Mouse (Mus musculus) layer of hippocampus, postnatal 14 days (tissue): Measurements from ENCODE around the gene Jmjd6. TPM values are rescaled to one million over a fixed set of nuclear protein-coding genes. Genes with fewer than 3 reads are reported as not detected.

ENCODE experiments used
- DNase-seq, 2 experiments: peaks; one replicate each; pipeline ENCODE4 v3.0.0; 2021 to 2022; ENCODE audit warnings: low spot score in 2 of 2, mixed read lengths in 1 of 2
- long read RNA-seq, 2 experiments: library from polyadenylated mRNA; stranded (forward); transcript quantifications; one replicate each; pipeline ENCODE4 v2.0.0; 2021
- total RNA-seq, 2 experiments: library from RNA; stranded (reverse); gene quantifications; 2 replicates each; pipeline ENCODE4 v1.2.3; 2021

Jmjd6 gene
- total RNA-seq = 10 to 100 TPM; 28.8 to 29.3 TPM
- long read RNA-seq, experiment 1, transcript Jmjd6-201 (6 exons, 1,668 nt) = major isoform, 10 of 23 reads
- long read RNA-seq, experiment 1, partial matches to known transcripts = 2 of 23 reads
- long read RNA-seq, experiment 1, other reads (novel, unspliced or antisense) = 11 of 23 reads
- long read RNA-seq, experiment 2, full-length matches to known transcripts = 20 of 43 reads
- long read RNA-seq, experiment 2, partial matches to known transcripts = 7 of 43 reads
- long read RNA-seq, experiment 2, other reads (novel, unspliced or antisense) = 16 of 43 reads

DNA sequence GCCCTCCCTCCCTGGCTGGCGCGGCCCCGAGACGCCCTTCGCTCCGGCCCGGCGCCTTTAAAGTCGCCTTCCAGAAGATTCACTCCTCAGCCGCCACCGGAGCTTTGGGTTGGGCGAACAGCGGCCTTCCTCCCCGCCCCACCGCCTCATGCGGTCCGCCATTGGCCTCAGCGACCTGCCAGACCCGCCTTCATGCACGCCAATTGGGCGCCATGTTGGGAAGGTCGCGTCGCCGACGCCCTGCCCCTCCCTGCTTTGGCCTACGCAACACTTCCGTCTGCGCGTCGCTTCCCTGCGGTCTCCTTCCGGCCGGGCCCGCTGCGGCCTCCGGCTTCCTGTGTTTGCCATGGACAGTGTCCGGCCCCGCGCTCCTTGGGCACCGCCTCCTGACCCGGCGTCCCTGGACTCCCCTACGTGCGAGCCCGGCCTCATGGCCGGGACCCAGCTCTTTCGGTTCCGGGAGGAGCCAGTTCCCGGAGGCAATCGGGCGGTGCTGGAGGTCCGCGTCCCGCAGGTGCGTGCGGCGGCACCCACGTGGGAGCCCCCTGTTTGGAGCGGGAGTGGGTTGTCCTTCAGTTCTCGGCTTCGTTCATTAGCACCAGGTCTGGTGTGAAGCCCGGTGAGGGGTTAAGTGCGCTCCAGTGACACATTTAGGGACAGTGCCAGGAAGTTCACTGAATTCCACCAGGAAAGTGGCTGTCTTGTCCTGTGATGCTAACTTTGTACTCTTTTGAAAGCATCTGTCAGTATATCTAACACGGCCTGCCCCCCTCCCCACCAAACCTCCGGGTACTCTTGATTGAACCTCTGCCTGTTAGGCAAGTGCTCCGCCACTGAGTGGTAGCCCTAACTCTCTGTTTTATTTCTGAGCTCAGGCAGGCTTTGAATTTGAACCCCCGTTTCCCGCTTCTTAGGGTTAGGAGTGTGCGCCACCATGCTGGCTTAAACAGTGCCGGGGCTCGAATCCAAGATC is at the start of gene Jmjd6, which contains the start of gene Mettl23:
Gene Jmjd6 (minus strand): TSS at position 189 of the 973 bp plus-strand sequence.
Gene Mettl23 (plus strand): TSS at position 18 of the 973 bp plus-strand sequence.
- DNase-seq = peak; percentile 96 to 98

DNA sequence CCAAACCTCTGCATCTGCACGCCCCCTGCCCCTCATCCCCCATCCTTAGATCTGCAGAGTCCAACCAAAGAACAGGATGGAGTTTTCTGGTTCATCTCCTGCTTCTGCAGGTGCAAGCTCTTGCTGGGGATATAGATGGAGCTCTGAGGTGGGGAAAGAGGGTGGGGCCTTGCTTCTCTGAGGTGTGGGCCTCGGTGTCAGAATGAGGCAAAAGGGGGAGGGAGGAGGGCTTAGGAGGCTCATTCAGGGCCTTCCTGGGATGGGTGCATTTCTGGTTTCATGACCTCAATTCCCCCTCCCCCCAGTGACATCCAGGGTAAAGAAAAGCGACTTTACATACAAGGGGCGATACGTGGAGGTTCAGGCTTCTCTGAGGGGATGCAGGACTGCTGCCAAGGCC is 43.9 kb upstream of the Jmjd6 start:
- no peak for DNase-seq

DNA sequence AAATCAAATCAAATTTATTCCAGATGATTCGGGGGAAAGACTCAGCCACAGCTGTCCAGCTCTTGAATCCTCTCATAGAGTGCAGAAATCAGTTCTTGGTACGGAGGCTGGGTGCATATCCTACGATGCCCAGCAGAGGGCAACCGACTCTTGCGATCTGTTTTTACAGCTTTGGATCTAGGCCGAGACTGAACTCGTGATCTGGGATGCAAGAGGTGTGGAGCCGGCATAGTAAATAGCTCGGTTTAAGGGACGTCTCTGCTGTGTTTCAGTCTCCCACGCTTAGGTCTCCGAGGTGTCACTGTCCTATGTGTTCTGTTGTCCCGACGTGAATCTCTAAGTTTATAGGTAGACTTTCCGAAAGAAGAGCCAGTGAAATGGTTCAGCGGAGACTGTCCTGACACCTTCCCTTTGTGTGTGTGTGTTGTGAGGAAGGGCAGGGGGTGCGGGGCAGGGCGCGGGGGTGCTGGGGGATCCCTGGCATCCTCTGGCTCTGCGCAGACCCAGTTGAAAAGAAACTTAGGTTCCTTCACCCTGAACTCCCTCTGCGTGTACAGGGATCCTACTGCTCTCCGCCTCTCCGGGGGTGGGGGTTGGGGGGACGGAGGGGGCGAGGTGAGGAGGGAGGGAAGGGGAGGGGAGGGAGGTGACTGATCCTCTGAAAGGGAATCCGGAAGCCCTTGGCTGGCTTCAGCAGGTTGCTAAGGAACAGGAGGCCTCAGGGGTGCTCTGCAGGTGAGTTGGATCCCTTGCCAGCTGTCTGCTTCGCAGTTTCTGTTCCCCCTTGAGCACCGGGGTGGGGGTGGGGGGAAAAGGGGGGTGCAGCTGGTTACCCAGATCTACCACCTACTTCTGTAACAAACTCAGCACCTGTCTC is 42.3 kb upstream of the Jmjd6 start:
- peak; percentile 84 to 86 for DNase-seq

DNA sequence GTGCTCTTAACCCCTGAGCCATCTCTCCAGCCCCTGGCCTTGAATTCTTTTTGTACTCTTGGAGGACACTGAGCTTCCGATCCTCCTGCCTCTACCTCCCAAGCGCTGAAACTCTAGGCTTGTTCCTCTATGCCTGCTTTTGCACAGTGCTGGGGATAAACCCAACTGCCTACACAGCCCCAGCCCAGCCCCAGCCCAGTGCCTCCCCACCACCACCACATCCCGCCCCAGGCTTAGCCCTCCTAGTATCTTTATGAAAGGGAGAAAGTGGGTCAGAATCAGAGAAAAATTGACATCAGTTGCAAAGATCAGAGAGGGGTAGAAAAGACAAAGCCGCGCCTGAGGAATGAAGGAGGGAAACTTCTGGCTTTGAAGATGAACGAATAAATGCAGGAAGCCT is 40.8 kb upstream of the Jmjd6 start:
- no peak for DNase-seq

DNA sequence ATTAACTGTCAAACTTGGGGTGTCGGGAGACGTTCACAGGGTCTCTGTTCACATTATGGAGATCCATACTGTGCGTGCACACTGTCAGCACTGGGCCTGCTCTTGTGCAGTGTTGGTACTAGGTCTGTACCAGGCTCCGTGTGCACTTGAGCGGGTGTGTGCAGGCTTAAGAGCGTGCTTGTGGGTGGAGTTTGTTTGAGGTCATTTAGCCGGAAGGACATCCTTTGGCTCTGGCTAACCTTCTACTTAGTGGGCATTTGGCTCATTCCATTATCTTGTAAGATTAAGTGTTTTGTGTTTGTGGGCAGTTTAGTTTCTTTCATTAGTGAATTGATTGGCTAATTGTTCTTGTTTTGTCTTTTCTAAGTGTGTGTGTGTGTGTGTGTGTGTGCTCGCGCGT is 39.2 kb upstream of the Jmjd6 start:
- DNase-seq = no peak

DNA sequence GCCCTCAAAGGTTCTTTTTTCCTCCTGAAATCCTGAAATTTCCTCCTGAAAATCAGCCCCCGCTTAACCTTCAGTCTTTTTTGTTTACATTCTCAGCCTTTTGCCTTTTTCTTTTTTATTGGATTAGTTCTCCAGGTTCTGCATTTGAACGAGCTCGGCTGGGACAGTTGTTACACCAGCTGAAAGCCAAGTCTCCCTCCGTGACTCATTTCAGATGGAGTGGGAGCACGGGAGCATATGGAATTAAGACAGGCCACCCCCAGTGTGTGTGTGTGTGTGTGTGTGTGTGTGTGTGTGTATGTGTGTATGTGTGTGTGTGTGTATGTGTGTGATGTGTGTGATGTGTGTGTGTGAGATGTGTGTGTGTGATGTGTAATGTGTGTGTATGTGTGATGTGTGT is 38.2 kb upstream of the Jmjd6 start:
- no peak for DNase-seq

GRCm38 (mm10) chr11:116880839-116881238 is 37.6 kb upstream of the Jmjd6 start:
- DNase-seq = peak in 1 of 2 experiments; percentile 12

GRCm38 (mm10) chr11:116878454-116878853 is 35.2 kb upstream of the Jmjd6 start:
- no peak for DNase-seq

- DNase-seq = peak; percentile 39 to 64
Measured at GRCm38 (mm10) chr11:116873987-116874386, 30.7 kb upstream of the Jmjd6 start.

GRCm38 (mm10) chr11:116871538-116871937 is 28.3 kb upstream of the Jmjd6 start:
- DNase-seq = no peak

DNA sequence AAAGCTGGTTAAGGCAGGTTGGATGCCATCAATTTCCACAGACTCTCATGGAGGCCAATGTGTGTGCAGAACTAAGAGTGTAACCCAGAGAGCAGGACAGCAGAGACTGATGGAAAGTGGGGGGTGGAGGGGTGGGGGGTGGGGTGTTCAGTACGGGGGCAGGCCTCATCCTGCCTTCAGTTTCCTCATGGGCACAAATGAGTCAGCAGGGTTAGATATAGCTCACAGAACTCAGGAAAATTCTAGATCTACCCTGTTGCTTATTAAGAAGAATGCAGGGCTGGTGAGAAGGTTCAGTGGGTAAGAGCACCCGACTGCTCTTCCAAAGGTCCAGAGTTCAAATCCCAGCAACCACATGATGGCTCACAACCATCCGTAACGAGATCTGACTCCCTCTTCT is 26.4 kb upstream of the Jmjd6 start:
- no peak for DNase-seq

DNA sequence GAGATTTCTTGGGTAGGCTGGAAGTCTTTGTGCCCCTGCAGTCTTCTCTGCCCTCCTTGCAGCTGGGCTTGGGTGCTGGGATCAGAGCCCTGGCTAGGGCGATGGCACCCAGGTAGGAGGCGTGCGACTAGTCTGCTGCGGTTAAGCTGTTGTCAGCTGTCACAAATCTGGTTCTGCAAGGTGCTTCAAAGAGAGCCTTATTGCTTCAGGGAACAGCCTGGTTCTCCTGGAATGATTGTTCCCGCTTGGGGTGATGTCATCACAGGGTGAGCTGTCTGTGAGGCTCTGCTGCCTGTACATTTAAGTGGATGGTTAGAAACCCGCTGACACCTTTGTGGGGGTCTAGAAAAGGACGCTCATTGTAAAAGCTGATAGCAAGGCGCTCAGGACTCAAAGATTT is 26.0 kb upstream of the Jmjd6 start:
- DNase-seq = no peak

- DNase-seq = no peak
Measured at GRCm38 (mm10) chr11:116868129-116868528, 24.9 kb upstream of the Jmjd6 start.

DNA sequence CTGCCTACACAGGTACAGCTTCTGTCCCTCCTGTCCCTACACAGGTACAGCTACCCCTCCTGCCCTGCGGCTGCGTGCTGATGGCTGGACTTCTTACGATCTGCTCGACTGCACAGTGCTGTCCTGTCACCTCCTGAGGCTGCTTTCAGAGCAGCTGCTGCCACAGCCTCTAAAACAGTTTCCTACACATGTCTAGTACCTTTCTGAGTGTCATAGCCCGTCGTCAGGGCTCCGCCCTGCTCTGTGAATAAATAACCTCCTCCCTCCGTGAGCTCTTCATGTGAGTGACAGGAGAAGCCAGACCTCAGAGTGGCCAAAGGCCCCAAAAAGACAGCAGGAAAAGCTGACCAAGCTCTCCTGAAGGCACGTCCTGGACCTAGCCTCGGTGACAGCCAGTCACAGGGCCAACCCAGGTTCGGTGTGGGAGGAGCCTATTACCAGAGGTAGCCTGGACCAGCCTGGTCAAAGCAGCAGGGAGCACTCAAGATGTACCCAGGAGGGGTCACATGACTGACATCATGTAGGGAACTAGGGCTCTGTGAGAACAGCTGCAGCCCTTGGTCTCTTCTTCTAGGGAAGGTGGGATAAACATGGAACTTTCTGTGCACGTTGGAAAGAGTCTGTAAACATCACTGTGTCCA is 22.8 kb upstream of the Jmjd6 start:
- no peak for DNase-seq

- no peak for DNase-seq
Measured at GRCm38 (mm10) chr11:116864444-116864843, 21.2 kb upstream of the Jmjd6 start.

DNA sequence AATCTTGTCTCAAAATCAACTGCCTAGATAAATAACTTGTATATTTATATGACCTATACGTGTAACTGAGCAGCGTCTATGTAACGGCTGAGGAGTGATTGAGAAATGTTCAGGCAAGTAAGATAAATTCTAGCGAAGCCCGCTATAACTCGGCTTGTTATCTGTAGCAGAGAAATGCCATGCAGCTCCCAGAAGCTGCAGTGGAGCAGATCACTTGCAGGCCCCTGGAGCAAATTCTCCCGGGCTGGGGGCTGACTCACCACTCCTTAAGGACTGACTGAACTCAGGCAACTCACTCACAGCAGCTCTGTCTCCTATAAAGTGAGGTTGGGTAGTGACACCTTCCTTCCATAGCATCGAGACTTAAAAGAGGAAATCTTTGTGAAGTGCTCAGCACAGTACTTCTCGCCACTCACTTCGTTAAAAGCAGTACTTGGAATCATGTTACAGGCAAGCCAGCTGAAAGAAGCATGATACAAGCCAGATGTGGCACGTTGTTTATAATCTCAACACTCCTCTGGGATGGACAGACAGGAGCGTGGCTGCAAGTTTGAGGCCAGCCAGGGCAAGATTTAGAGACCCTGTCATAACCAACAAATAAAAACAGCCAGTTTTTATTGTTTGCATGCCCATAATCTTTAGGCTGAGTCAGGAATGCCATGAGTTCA is 14.1 kb upstream of the Jmjd6 start:
- DNase-seq = no peak

- no peak for DNase-seq
Measured at GRCm38 (mm10) chr11:116854279-116854678, 11.0 kb upstream of the Jmjd6 start.

DNA sequence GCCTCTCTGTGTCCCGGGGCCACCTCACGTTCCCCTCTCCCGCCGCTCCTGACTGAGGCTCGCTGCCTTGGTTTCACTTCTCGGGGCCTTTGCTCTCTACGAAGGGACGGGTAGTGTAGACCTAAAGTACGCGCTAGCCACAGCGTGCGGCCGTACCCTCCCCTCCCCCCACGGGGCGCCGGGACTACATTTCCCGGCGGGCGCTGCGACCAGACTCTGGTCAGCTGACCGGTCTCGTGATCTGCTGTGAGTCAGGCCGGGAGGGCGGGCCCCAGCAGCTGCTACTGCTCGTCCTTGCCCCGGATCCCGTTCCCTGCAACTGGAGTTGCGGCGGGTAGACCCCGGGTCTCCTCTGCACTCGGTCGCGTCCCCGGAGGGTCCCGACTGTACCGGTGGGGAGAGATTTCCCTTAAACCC is 10.3 kb upstream of the Jmjd6 start:
- peak in 1 of 2 experiments; percentile 98 for DNase-seq

GRCm38 (mm10) chr11:116852891-116853511 is 9.8 kb upstream of the Jmjd6 start, which contains the start of gene Srsf2:
Gene Srsf2, minus strand, starts transcription at chr11:116853094.
- peak; percentile 98 to 99 for DNase-seq
